Mouse (Mus musculus) myocyte (in vitro differentiated cells): ENCODE results near the gene Rapgef5.

Experiments
- E2F4 ChIP-seq: IDR thresholded peaks from one replicate; pipeline ENCODE4 v1.6.1; 2011; ENCODE audit warnings: mild to moderate bottlenecking, control low read depth, moderate library complexity; ENCODE audit not compliant: insufficient read depth
- MYOD1 ChIP-seq, 3 experiments: IDR thresholded peaks; one replicate each; pipeline ENCODE4 v1.6.1; 2011; ENCODE audit warnings: control low read depth in 2 of 3, low read depth in 2 of 3, mild to moderate bottlenecking in 2 of 3, moderate library complexity in 1 of 3; ENCODE audit not compliant: insufficient read length in 2 of 3, control insufficient read depth in 1 of 3
- POLR2A ChIP-seq: IDR thresholded peaks from one replicate; pipeline ENCODE4 v1.6.1; 2011; ENCODE audit warnings: low read depth, mild to moderate bottlenecking, control low read depth, moderate library complexity; ENCODE audit not compliant: insufficient read length

DNA sequence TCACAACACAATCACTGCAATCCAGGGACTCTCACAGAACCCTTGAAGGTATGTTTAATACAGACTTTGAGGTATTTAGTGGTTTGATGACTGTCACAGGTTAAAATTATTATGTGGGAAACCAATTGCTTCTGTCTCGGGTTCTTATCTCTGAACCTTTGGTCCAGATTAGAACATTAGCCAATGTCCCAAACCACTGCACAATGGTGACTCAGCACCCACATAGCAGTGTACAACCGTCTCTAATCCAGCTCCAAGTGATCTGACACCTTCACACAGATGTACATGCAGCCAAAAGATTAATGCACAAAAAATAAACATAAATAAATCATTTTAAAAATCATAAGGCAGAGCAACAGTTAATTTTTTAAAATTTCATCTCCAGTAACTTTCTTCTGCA lies 11.1 kb upstream of the Rapgef5 start:
- TF ChIP-seq POLR2A (no peak), E2F4 (no peak), MYOD1 (IDR thresholded peaks at IDR 0.05; ENCODE audit: control insufficient read depth in 1 of 3, insufficient read length in 2 of 3, low read depth in 2 of 3) (no peak)
